Mouse (Mus musculus) midbrain, embryonic 10.5 days (tissue): Measurements from ENCODE around the gene Ndufa13. TPM values are rescaled to one million over a fixed set of nuclear protein-coding genes. Genes with fewer than 3 reads are reported as not detected.

Experiments
- DNase-seq: peaks from one replicate; pipeline ENCODE4 v3.0.0-alpha.2; 2017; ENCODE audit warnings: low spot score
- H3K27ac ChIP-seq: fragments of 300-500 bp; sonication (generic); replicated peaks from 2 replicates; pipeline ENCODE4 v1.5.1; 2016; ENCODE audit warnings: mild to moderate bottlenecking
- H3K27me3 ChIP-seq: fragments of 300-500 bp; sonication (generic); 2 replicates; pipeline ENCODE4 v1.6.1; 2016; ENCODE audit warnings: low read depth, mild to moderate bottlenecking; ENCODE audit not compliant: poor library complexity, severe bottlenecking
- H3K36me3 ChIP-seq: fragments of 300-500 bp; sonication (generic); 2 replicates; pipeline ENCODE4 v1.6.1; 2016; ENCODE audit warnings: mild to moderate bottlenecking, moderate library complexity
- H3K4me1 ChIP-seq: fragments of 300-500 bp; sonication (generic); 2 replicates; pipeline ENCODE4 v1.6.1; 2016
- H3K4me3 ChIP-seq: fragments of 300-500 bp; sonication (generic); 2 replicates; pipeline ENCODE4 v1.5.1; 2016; ENCODE audit warnings: mild to moderate bottlenecking, moderate library complexity
- H3K9me3 ChIP-seq: fragments of 300-500 bp; sonication (generic); replicated peaks from 2 replicates; pipeline ENCODE4 v1.6.1; 2016; ENCODE audit warnings: mild to moderate bottlenecking
- WGBS: fragments of 180-500 bp; shearing (Covaris S2); methylation state at CpG from one replicate; pipeline ENCODE4 v1.1.7; 2016; 5-methylcytosine and 5-hydroxymethylcytosine counted together
- polyA plus RNA-seq: library from polyadenylated mRNA; unstranded; fragments of >200 nt; fragmentation: Nextera tagmentation; extraction: Ambion mirVana; gene quantifications from 2 replicates; pipeline ENCODE4 v1.2.1, GENCODE M21; 2016

Gene Ndufa13
- polyA plus RNA-seq, 1 experiment from 2014 or later, result 174 TPM

- peaks cover 62% of the 10 kb centered on the region for H3K4me1 ChIP-seq
- H3K9me3 ChIP-seq, result no peaks in the 10 kb centered on the region
- no peaks in the 10 kb centered on the region for H3K36me3 ChIP-seq
- peaks cover 100% of the 10 kb centered on the region for H3K27me3 ChIP-seq
- H3K27ac ChIP-seq, result no peak overlapping the region
- H3K4me3 ChIP-seq, result no peak overlapping the region
- 54% methylated on average over 13 of the region's 13 CpGs for WGBS
- no peak for DNase-seq
Measured at GRCm38 (mm10) chr8:69884141-69884540, 18.2 kb downstream of the Ndufa13 start.

GRCm38 (mm10) chr8:69882833-69883600 lies 19.3 kb downstream of the Ndufa13 start:
- DNase-seq, result no peak
- H3K27me3 ChIP-seq, result peaks cover 100% of the 10 kb centered on the region
- H3K36me3 ChIP-seq, result no peaks in the 10 kb centered on the region
- WGBS, result 12% methylated on average over 52 of the region's 52 CpGs
- H3K27ac ChIP-seq, result no peak overlapping the region
- H3K9me3 ChIP-seq, result no peaks in the 10 kb centered on the region
- peaks cover 51% of the 10 kb centered on the region for H3K4me1 ChIP-seq
- peak overlapping the region; percentile 49 for H3K4me3 ChIP-seq

DNA sequence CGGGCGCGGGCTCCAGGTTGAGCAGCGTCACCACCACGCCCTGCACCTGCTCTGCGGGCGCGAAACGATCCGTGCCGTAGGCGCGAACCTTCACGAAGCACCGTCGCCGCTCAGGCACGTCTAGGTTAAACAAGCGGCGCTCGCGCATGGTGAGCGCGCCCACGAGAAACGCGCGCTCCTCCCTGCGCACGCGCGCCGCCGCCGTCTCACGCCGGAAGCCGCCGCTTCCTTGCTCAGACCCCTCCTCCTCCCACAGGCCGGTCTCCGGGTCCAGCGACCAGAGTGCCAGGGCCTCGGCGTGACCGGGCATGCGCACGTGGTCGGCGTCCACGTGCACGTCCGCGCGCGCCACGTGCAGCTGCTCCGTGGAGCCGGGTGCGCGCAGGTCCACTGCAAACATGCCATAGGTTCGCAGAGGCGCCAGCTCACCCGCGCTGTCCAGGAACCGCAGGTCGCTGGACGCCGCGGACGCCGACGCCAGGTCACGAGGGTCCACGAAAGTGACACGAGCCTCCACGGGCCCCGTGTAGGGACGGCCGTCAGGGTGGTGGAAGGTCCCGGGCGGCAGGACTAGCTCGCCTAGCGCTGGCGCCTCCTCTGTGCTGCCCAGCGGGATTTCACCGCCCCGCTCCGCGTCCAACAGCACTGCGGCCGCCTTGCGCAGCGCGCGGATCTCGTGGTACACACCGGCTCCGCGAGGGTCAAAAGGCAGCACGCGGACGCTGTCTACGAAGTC lies 20.2 kb downstream of the Ndufa13 start:
- Histone ChIP-seq H3K36me3 (no peaks in the 10 kb centered on the region), H3K27ac (peak overlapping the region; percentile 23; the same call in 1 of the 2 replicates), H3K9me3 (no peaks in the 10 kb centered on the region), H3K27me3 (peaks cover 100% of the 10 kb centered on the region), H3K4me1 (peaks cover 43% of the 10 kb centered on the region), H3K4me3 (peak overlapping the region; percentile 49)
- WGBS, result 5% methylated on average over 103 of the region's 103 CpGs
- peak; percentile 57 for DNase-seq

DNA sequence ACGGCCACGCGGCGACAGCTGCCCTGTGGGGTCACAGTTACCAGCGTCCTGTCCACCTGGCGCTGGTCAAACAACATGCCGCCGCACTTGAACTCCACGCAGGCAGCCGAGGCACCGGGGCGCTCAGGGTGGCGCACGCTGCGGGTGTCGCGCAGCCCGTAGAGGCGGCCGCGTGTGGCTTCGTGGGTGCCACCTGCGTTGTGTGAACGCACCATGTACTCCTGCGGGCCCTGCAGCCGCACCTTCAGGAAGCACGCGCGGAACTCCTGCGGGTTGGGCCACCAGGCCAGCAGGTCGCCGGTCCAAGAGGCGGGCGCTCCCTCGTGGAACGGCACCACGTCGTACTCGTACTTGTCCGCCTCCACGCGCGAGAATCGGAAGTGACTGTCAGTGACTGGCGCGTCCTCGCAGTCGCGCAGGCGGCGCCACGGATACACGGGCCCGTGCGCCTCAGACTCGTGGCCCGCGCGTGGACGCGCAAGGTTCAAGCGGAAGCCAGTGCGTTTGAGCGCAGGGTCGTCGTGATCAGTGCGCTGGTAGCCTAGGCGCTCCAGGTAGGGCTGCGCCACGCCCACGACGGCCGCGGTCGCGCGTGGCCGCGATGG lies 21.0 kb downstream of the Ndufa13 start:
- no peaks in the 10 kb centered on the region for H3K9me3 ChIP-seq
- peaks cover 35% of the 10 kb centered on the region for H3K4me1 ChIP-seq
- WGBS, result 20% methylated on average over 79 of the region's 79 CpGs
- no peak overlapping the region for H3K27ac ChIP-seq
- peaks cover 100% of the 10 kb centered on the region for H3K27me3 ChIP-seq
- H3K36me3 ChIP-seq, result no peaks in the 10 kb centered on the region
- peak overlapping the region; percentile 49 for H3K4me3 ChIP-seq
- no peak for DNase-seq

GRCm38 (mm10) chr8:69880841-69881240 lies 21.5 kb downstream of the Ndufa13 start:
- H3K9me3 ChIP-seq, result no peaks in the 10 kb centered on the region
- H3K4me1 ChIP-seq, result peaks cover 29% of the 10 kb centered on the region
- DNase-seq, result no peak
- H3K4me3 ChIP-seq, result peak overlapping the region; percentile 49
- 11% methylated on average over 37 of the region's 37 CpGs for WGBS
- H3K36me3 ChIP-seq, result no peaks in the 10 kb centered on the region
- peaks cover 100% of the 10 kb centered on the region for H3K27me3 ChIP-seq
- no peak overlapping the region for H3K27ac ChIP-seq

GRCm38 (mm10) chr8:69879678-69880077 lies 22.7 kb downstream of the Ndufa13 start:
- Histone ChIP-seq H3K4me1 (peaks cover 30% of the 10 kb centered on the region), H3K27me3 (peaks cover 99% of the 10 kb centered on the region), H3K27ac (no peak overlapping the region), H3K9me3 (no peaks in the 10 kb centered on the region), H3K4me3 (no peak overlapping the region), H3K36me3 (no peaks in the 10 kb centered on the region)
- WGBS, result 62% methylated on average over 8 of the region's 8 CpGs
- DNase-seq, result no peak

- WGBS, result 64% methylated on average over 3 of the region's 3 CpGs
- H3K27me3 ChIP-seq, result peaks cover 85% of the 10 kb centered on the region
Measured at GRCm38 (mm10) chr8:69877992-69878391, 24.4 kb downstream of the Ndufa13 start.

GRCm38 (mm10) chr8:69877396-69877795 lies 25.0 kb downstream of the Ndufa13 start:
- Histone ChIP-seq H3K4me3 (no peak overlapping the region), H3K36me3 (peaks cover 6% of the 10 kb centered on the region), H3K9me3 (no peaks in the 10 kb centered on the region), H3K27me3 (peaks cover 79% of the 10 kb centered on the region), H3K4me1 (peaks cover 23% of the 10 kb centered on the region), H3K27ac (no peak overlapping the region)
- no peak for DNase-seq
- 90% methylated on average over 4 of the region's 4 CpGs for WGBS

More at GRCm38 (mm10) chr8:69877992-69878391, 24.4 kb downstream of the Ndufa13 start:
- no peaks in the 10 kb centered on the region for H3K9me3 ChIP-seq
- no peak for DNase-seq
- H3K27ac ChIP-seq, result no peak overlapping the region
- H3K36me3 ChIP-seq, result peaks cover 1% of the 10 kb centered on the region; the same call in 1 of the 2 replicates
- peaks cover 28% of the 10 kb centered on the region for H3K4me1 ChIP-seq
- no peak overlapping the region for H3K4me3 ChIP-seq

GRCm38 (mm10) chr8:69876967-69877366 lies 25.4 kb downstream of the Ndufa13 start:
- Histone ChIP-seq H3K36me3 (peaks cover 11% of the 10 kb centered on the region), H3K4me3 (no peak overlapping the region), H3K27ac (no peak overlapping the region), H3K9me3 (no peaks in the 10 kb centered on the region), H3K4me1 (peaks cover 19% of the 10 kb centered on the region), H3K27me3 (peaks cover 75% of the 10 kb centered on the region)
- no peak for DNase-seq
- 83% methylated on average over 10 of the region's 10 CpGs for WGBS

GRCm38 (mm10) chr8:69876097-69876496 lies 26.3 kb downstream of the Ndufa13 start:
- no peak for DNase-seq

GRCm38 (mm10) chr8:69874654-69875053 lies 27.7 kb downstream of the Ndufa13 start:
- H3K36me3 ChIP-seq, result peaks cover 33% of the 10 kb centered on the region
- no peak for DNase-seq
- 84% methylated on average over 13 of the region's 13 CpGs for WGBS
- no peaks in the 10 kb centered on the region for H3K9me3 ChIP-seq
- no peak overlapping the region for H3K4me3 ChIP-seq
- no peak overlapping the region for H3K27ac ChIP-seq
- H3K27me3 ChIP-seq, result peaks cover 52% of the 10 kb centered on the region
- H3K4me1 ChIP-seq, result peaks cover 3% of the 10 kb centered on the region; the same call in 1 of the 2 replicates

More at GRCm38 (mm10) chr8:69876097-69876496, 26.3 kb downstream of the Ndufa13 start:
- peaks cover 10% of the 10 kb centered on the region; the same call in 1 of the 2 replicates for H3K4me1 ChIP-seq
- H3K9me3 ChIP-seq, result no peaks in the 10 kb centered on the region
- 48% methylated on average over 10 of the region's 10 CpGs for WGBS
- H3K27ac ChIP-seq, result no peak overlapping the region
- peaks cover 66% of the 10 kb centered on the region for H3K27me3 ChIP-seq
- no peak overlapping the region for H3K4me3 ChIP-seq
- peaks cover 19% of the 10 kb centered on the region for H3K36me3 ChIP-seq

GRCm38 (mm10) chr8:69874155-69874554 lies 28.2 kb downstream of the Ndufa13 start:
- Histone ChIP-seq H3K27ac (no peak overlapping the region), H3K27me3 (peaks cover 47% of the 10 kb centered on the region), H3K36me3 (peaks cover 33% of the 10 kb centered on the region), H3K4me3 (no peak overlapping the region), H3K9me3 (no peaks in the 10 kb centered on the region), H3K4me1 (peaks cover 3% of the 10 kb centered on the region; the same call in 1 of the 2 replicates)
- peak; percentile 67 for DNase-seq
- WGBS, result 14% methylated on average over 9 of the region's 9 CpGs
